Mouse (Mus musculus) spleen, adult 12 weeks (tissue): ENCODE data around the gene Stxbp3.

Source experiments
- DNase-seq: peaks from one replicate; pipeline ENCODE4 v3.0.0; 2022; ENCODE audit warnings: low spot score

Gene Stxbp3

GRCm38 (mm10) chr3:108763691-108764090 is 76.6 kb downstream of the Stxbp3 start:
- no peak for DNase-seq

GRCm38 (mm10) chr3:108762597-108763111 is 77.7 kb downstream of the Stxbp3 start:
- no peak for DNase-seq

- DNase-seq = no peak
Measured at GRCm38 (mm10) chr3:108759566-108760420, 80.5 kb downstream of the Stxbp3 start.

- no peak for DNase-seq
Measured at GRCm38 (mm10) chr3:108757570-108757969, 82.8 kb downstream of the Stxbp3 start.

GRCm38 (mm10) chr3:108756131-108756530 is 84.2 kb downstream of the Stxbp3 start:
- DNase-seq = no peak

- no peak for DNase-seq
Measured at GRCm38 (mm10) chr3:108755542-108755941, 84.8 kb downstream of the Stxbp3 start.

- no peak for DNase-seq
Measured at GRCm38 (mm10) chr3:108754541-108754940, 85.8 kb downstream of the Stxbp3 start.

- DNase-seq = peak; percentile 15
Measured at GRCm38 (mm10) chr3:108751691-108752090, 88.6 kb downstream of the Stxbp3 start.

GRCm38 (mm10) chr3:108751061-108751460 is 89.3 kb downstream of the Stxbp3 start:
- no peak for DNase-seq

GRCm38 (mm10) chr3:108744060-108744459 is 96.3 kb downstream of the Stxbp3 start:
- no peak for DNase-seq
